10 mouse cellular contexts compared by ENCODE assay signal in the genomic region with DNA sequence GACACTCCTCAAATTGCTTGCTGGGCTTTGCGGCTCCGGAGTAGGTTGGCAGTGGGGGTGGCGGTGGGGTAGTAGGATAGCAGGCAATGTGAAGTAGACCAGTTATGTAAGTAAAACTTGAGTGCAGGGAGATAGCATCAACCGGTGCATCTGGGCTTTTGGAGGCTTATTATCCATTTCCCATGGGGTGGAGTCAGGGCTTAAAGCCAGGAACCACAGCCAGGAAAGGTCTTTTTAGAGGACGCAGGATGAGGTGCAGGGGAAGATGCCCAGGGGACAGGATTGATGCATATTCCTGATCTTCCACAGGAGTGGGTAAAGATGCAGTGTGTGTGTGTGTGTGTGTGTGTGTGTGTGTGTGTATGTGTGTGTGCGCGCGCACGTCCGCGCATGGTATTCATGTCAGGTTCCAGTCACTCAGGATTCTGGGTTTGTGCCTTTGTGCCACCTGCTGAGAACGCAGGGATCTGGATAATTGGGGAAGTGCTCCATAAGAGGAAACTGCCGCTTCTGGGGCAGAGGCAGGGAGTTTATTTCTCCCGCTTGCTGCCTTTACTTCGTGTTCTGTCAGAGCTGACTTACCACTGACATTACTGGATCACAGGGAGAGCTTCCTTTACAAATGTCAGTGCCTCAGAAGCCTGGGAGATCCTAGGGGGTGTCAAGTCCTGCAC. TPM values are rescaled to one million over a fixed set of nuclear protein-coding genes. Genes with fewer than 3 reads are reported as not detected.
A peak's percentile ranks its signal among the peaks of the same experiment; 100 is the strongest.
DNase-seq lines count a peak whose midpoint lies in the region; ATAC-seq and TF ChIP-seq lines count a peak whose summit lies in the region.
"Had no signal": no experiment of that assay in that cellular context is flagged by ENCODE, and none has a peak within 500 bp of the region (broad histone marks: within the 10 kb centered on the region; RNA-seq: fewer than 3 reads in every experiment).

No protein-coding gene starts in this region.

- no peak overlapping the region for H3K9ac ChIP-seq in hindbrain, postnatal 0 days (replicated peaks; ENCODE audit: low read length)
- H3K9ac ChIP-seq in hindbrain, embryonic 13.5 days = no peak overlapping the region
- no peak overlapping the region for H3K9ac ChIP-seq in heart, embryonic 13.5 days
- no peak overlapping the region for H3K9ac ChIP-seq in intestine, postnatal 0 days (ENCODE audit: low read depth, low read length)

- 70% methylated on average over 15 of the region's 15 CpGs for WGBS in hindbrain, postnatal 0 days
- 73% methylated on average over 15 of the region's 15 CpGs for WGBS in hindbrain, embryonic 13.5 days
- WGBS in heart, embryonic 13.5 days = 81% methylated on average over 15 of the region's 15 CpGs
- WGBS in intestine, postnatal 0 days = 82% methylated on average over 15 of the region's 15 CpGs

- H3K4me2 ChIP-seq in hindbrain, postnatal 0 days (ENCODE audit: low read depth, low read length) = no peak overlapping the region
- no peak overlapping the region for H3K4me2 ChIP-seq in hindbrain, embryonic 13.5 days
- no peak overlapping the region for H3K4me2 ChIP-seq in heart, embryonic 13.5 days
- H3K4me2 ChIP-seq in intestine, postnatal 0 days (replicated peaks; ENCODE audit: low read depth) = no peak overlapping the region

- H3K4me3 ChIP-seq in hindbrain, postnatal 0 days (ENCODE audit: low read length) = no peak overlapping the region
- H3K4me3 ChIP-seq in hindbrain, embryonic 13.5 days = no peak overlapping the region
- no peak overlapping the region for H3K4me3 ChIP-seq in heart, embryonic 13.5 days
- H3K4me3 ChIP-seq in intestine, postnatal 0 days (ENCODE audit: low read depth, low read length) = no peak overlapping the region

- peak; percentile 21 for DNase-seq in hindbrain, postnatal 0 days (ENCODE audit: low spot score)
- peak; percentile 31 for DNase-seq in 3T3-L1 (ENCODE audit: low read depth, low spot score)
- DNase-seq in brain, embryonic 14.5 days (ENCODE audit: low read depth) = peak; percentile 48
- DNase-seq in spleen, postnatal 36 days (ENCODE audit: low spot score in 2 of 2) = no peak
- DNase-seq in urinary bladder, postnatal 25 days (ENCODE audit: low spot score) = no peak

- peaks cover 5% of the 10 kb centered on the region; the same call in 1 of the 2 replicates for H3K36me3 ChIP-seq in hindbrain, postnatal 0 days (ENCODE audit: insufficient read depth, low read length)
- peaks cover 22% of the 10 kb centered on the region for H3K36me3 ChIP-seq in hindbrain, embryonic 13.5 days
- peaks cover 46% of the 10 kb centered on the region for H3K36me3 ChIP-seq in heart, embryonic 13.5 days
- H3K36me3 ChIP-seq in intestine, postnatal 0 days (ENCODE audit: control insufficient read depth, insufficient read depth) = no peaks in the 10 kb centered on the region; the same call in 1 of the 2 replicates

- H3K9me3 ChIP-seq in hindbrain, postnatal 0 days (ENCODE audit: low read length) = no peaks in the 10 kb centered on the region
- no peaks in the 10 kb centered on the region for H3K9me3 ChIP-seq in hindbrain, embryonic 13.5 days
- H3K9me3 ChIP-seq in heart, embryonic 13.5 days = no peaks in the 10 kb centered on the region
- no peaks in the 10 kb centered on the region for H3K9me3 ChIP-seq in intestine, postnatal 0 days (ENCODE audit: control insufficient read depth)

- no peak for ATAC-seq in hindbrain, postnatal 0 days
- no peak for ATAC-seq in hindbrain, embryonic 13.5 days (ENCODE audit: low FRiP score)
- ATAC-seq in heart, embryonic 13.5 days (ENCODE audit: extremely low read depth, insufficient number of reproducible peaks, low FRiP score, low TSS enrichment) = no peak
- no peak for ATAC-seq in intestine, postnatal 0 days
- ATAC-seq: Patski had no signal

- TF ChIP-seq POLR2A in brain, embryonic 14.5 days (IDR thresholded peaks at IDR 0.05; ENCODE audit: borderline replicate concordance, extremely low read depth, insufficient read depth, insufficient read length, poor library complexity, severe bottlenecking) = no peak

- no peaks in the 10 kb centered on the region for H3K4me1 ChIP-seq in hindbrain, postnatal 0 days (ENCODE audit: insufficient read depth, low read length)
- H3K4me1 ChIP-seq in hindbrain, embryonic 13.5 days (replicated peaks) = peaks cover 5% of the 10 kb centered on the region; the same call in 1 of the 2 replicates
- H3K4me1 ChIP-seq in heart, embryonic 13.5 days = peaks cover 12% of the 10 kb centered on the region
- no peaks in the 10 kb centered on the region for H3K4me1 ChIP-seq in intestine, postnatal 0 days (replicated peaks; ENCODE audit: control insufficient read depth, insufficient read depth, low read length)

- H3K27ac ChIP-seq in hindbrain, postnatal 0 days = no peak overlapping the region
- no peak overlapping the region for H3K27ac ChIP-seq in hindbrain, embryonic 13.5 days
- H3K27ac ChIP-seq in heart, embryonic 13.5 days (replicated peaks) = 0 out of 2 replicates have a peak overlapping the region, but pooled peaks have one; percentile 0
- no peak overlapping the region for H3K27ac ChIP-seq in intestine, postnatal 0 days (ENCODE audit: low read depth, low read length)

- no peaks in the 10 kb centered on the region for H3K27me3 ChIP-seq in hindbrain, postnatal 0 days (ENCODE audit: insufficient read depth, low read length)
- no peaks in the 10 kb centered on the region for H3K27me3 ChIP-seq in hindbrain, embryonic 13.5 days
- no peaks in the 10 kb centered on the region for H3K27me3 ChIP-seq in heart, embryonic 13.5 days (replicated peaks)
- H3K27me3 ChIP-seq in intestine, postnatal 0 days (replicated peaks; ENCODE audit: control insufficient read depth, insufficient read depth, low read length) = no peaks in the 10 kb centered on the region
- H3K27me3 ChIP-seq: Patski had no signal

- no peak for TF ChIP-seq CTCF in hindbrain, postnatal 0 days (IDR thresholded peaks at IDR 0.05; ENCODE audit: low read depth)
- TF ChIP-seq CTCF in brain, embryonic 14.5 days (IDR thresholded peaks at IDR 0.05; ENCODE audit: borderline replicate concordance, extremely low read depth, insufficient read depth, insufficient read length) = no peak
- no peak for TF ChIP-seq CTCF in intestine, postnatal 0 days (IDR thresholded peaks at IDR 0.05; ENCODE audit: low read depth)

RNA-seq across cellular contexts. Expression of a gene that starts 6.1 kb away (rescaled TPM):
- 13.0 and 15.6 TPM in 2 replicates for total RNA-seq in hindbrain, postnatal 0 days (2014; rRNA removed)
- 15.2 and 17.0 TPM in 2 replicates for polyA plus RNA-seq in hindbrain, postnatal 0 days (2015; fragmentation: Nextera tagmentation; extraction: Ambion mirVana)
- 24.6 and 29.5 TPM in 2 replicates for polyA plus RNA-seq in hindbrain, embryonic 13.5 days (2015; fragmentation: Nextera tagmentation; extraction: Ambion mirVana)
- polyA plus RNA-seq in brain, embryonic 14.5 days (2012; rRNA removed) = 12.9 and 14.0 TPM in 2 replicates
- polyA plus RNA-seq in heart, embryonic 13.5 days (2015; fragmentation: Nextera tagmentation; extraction: Ambion mirVana) = 32.2 and 34.0 TPM in 2 replicates
- polyA plus RNA-seq in intestine, postnatal 0 days (2015; fragmentation: Nextera tagmentation; extraction: Ambion mirVana) = 8.6 and 10.6 TPM in 2 replicates

RNA-seq across cellular contexts. Expression of a gene that starts 12.3 kb away (rescaled TPM):
- 0.21 and 0.25 TPM in 2 replicates for total RNA-seq in hindbrain, postnatal 0 days (2014; rRNA removed)
- polyA plus RNA-seq in hindbrain, postnatal 0 days (2015; fragmentation: Nextera tagmentation; extraction: Ambion mirVana) = not detected in 2 replicates
- 0.14 and 0.21 TPM in 2 replicates for polyA plus RNA-seq in hindbrain, embryonic 13.5 days (2015; fragmentation: Nextera tagmentation; extraction: Ambion mirVana)
- 0.36 and 0.39 TPM in 2 replicates for polyA plus RNA-seq in brain, embryonic 14.5 days (2012; rRNA removed)
- not detected in 2 replicates for polyA plus RNA-seq in heart, embryonic 13.5 days (2015; fragmentation: Nextera tagmentation; extraction: Ambion mirVana)
- polyA plus RNA-seq in intestine, postnatal 0 days (2015; fragmentation: Nextera tagmentation; extraction: Ambion mirVana) = not detected in 2 replicates
- polyA plus RNA-seq: large intestine, adult 2 months had no signal

RNA-seq across cellular contexts. Expression of a gene that starts 16.0 kb away (rescaled TPM):
- not detected in 2 replicates for total RNA-seq in hindbrain, postnatal 0 days (2014; rRNA removed)
- not detected in 2 replicates for polyA plus RNA-seq in hindbrain, postnatal 0 days (2015; fragmentation: Nextera tagmentation; extraction: Ambion mirVana)
- 0.18 and 0.27 TPM in 2 replicates for polyA plus RNA-seq in hindbrain, embryonic 13.5 days (2015; fragmentation: Nextera tagmentation; extraction: Ambion mirVana)
- polyA plus RNA-seq in brain, embryonic 14.5 days (2012; rRNA removed) = 0.20 and 0.23 TPM in 2 replicates
- 0.10 and 0.17 TPM in 2 replicates for polyA plus RNA-seq in heart, embryonic 13.5 days (2015; fragmentation: Nextera tagmentation; extraction: Ambion mirVana)
- polyA plus RNA-seq in intestine, postnatal 0 days (2015; fragmentation: Nextera tagmentation; extraction: Ambion mirVana) = not detected in 2 replicates

RNA-seq across cellular contexts. Expression of a gene that starts 26.3 kb away (rescaled TPM):
- total RNA-seq in hindbrain, postnatal 0 days (2014; rRNA removed) = 25.8 and 29.6 TPM in 2 replicates
- polyA plus RNA-seq in hindbrain, postnatal 0 days (2015; fragmentation: Nextera tagmentation; extraction: Ambion mirVana) = 22.3 and 24.5 TPM in 2 replicates
- 19.6 and 21.7 TPM in 2 replicates for polyA plus RNA-seq in hindbrain, embryonic 13.5 days (2015; fragmentation: Nextera tagmentation; extraction: Ambion mirVana)
- 12.6 and 15.2 TPM in 2 replicates for polyA plus RNA-seq in brain, embryonic 14.5 days (2012; rRNA removed)
- 40.7 and 40.8 TPM in 2 replicates for polyA plus RNA-seq in heart, embryonic 13.5 days (2015; fragmentation: Nextera tagmentation; extraction: Ambion mirVana)
- 22.9 and 23.2 TPM in 2 replicates for polyA plus RNA-seq in intestine, postnatal 0 days (2015; fragmentation: Nextera tagmentation; extraction: Ambion mirVana)

RNA-seq across cellular contexts. Expression of a gene that starts 30.5 kb away (rescaled TPM):
- 0.50 TPM in 1 of 2 replicates, not detected in the other for total RNA-seq in hindbrain, postnatal 0 days (2014; rRNA removed)
- 0.23 and 0.41 TPM in 2 replicates for polyA plus RNA-seq in hindbrain, postnatal 0 days (2015; fragmentation: Nextera tagmentation; extraction: Ambion mirVana)
- not detected in 2 replicates for polyA plus RNA-seq in hindbrain, embryonic 13.5 days (2015; fragmentation: Nextera tagmentation; extraction: Ambion mirVana)
- polyA plus RNA-seq in brain, embryonic 14.5 days (2012; rRNA removed) = not detected in 2 replicates
- polyA plus RNA-seq in heart, embryonic 13.5 days (2015; fragmentation: Nextera tagmentation; extraction: Ambion mirVana) = 0.27 and 1.7 TPM in 2 replicates
- 0.12 TPM in 2 replicates for polyA plus RNA-seq in intestine, postnatal 0 days (2015; fragmentation: Nextera tagmentation; extraction: Ambion mirVana)

Comparison
In these comparisons a context has a peak if more than half of its experiments do, and no peak if none do; other contexts are left out.
1. DNase-seq: peak in hindbrain, postnatal 0 days (single experiment), 3T3-L1 (single experiment) and brain, embryonic 14.5 days (single experiment); none in spleen, postnatal 36 days (0 of 2) and urinary bladder, postnatal 25 days (single experiment).